Mouse (Mus musculus): ENCODE data around the gene Mphosph9. TPM values are rescaled to one million over a fixed set of nuclear protein-coding genes. Genes with fewer than 3 reads are reported as not detected.
A peak's percentile ranks its signal among the peaks of the same experiment; 100 is the strongest.
"Not testable (repeated sequence)": the region's sequence is repeated elsewhere in the genome, so short reads cannot be mapped to it uniquely, and the experiment has no call there.

Mphosph9 gene
- polyA plus RNA-seq, 1 experiment from 2014 or later: 3.0 TPM

GRCm38 (mm10) chr5:124350350-124350749, 22.6 kb upstream of the Mphosph9 start:
- DNase-seq (no peak), ATAC-seq (no peak)
- H3K27ac ChIP-seq (ENCODE audit: low read depth): no peak overlapping the region
- no peaks in the 10 kb centered on the region for H3K27me3 ChIP-seq (ENCODE audit: insufficient read depth, low read length)
- TF ChIP-seq CTCF (IDR thresholded peaks at IDR 0.05; ENCODE audit: low read depth): no peak
- no peak for TF ChIP-seq EP300 (IDR thresholded peaks at IDR 0.05; ENCODE audit: low read depth)
- peaks cover 28% of the 10 kb centered on the region for H3K4me1 ChIP-seq (ENCODE audit: insufficient read depth)
- H3K4me3 ChIP-seq (ENCODE audit: low read depth, low read length): no peak overlapping the region
- no peak overlapping the region for H3K9ac ChIP-seq (replicated peaks)
- no peak overlapping the region for H3K4me2 ChIP-seq (ENCODE audit: low read depth, low read length)
- WGBS (ENCODE audit: insufficient replicate concordance): 93% methylated on average over 2 of the region's 2 CpGs
- no peaks in the 10 kb centered on the region for H3K9me3 ChIP-seq (ENCODE audit: low read length)
- peaks cover 29% of the 10 kb centered on the region for H3K36me3 ChIP-seq (replicated peaks; ENCODE audit: insufficient read depth, low read length)

DNA sequence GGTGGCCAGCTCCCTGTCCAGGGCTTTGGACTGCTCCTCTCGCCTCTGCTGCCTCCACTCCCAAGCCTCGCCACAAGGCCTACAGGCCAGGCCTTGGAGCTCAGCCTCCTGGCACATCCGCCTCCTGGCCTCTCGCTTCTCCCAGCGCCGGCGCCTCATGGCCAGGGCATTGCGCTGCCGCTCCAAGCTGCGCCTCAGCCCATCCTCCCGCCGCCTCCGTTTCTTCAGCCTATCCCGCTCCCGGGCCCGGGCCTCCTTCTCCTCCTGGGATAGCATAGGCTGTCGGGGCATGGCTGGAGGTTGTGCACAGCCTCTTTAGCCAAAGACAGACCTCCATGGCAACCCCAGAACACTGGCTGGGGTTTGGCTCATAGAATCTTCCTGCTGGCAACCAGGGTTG, 21.4 kb upstream of the Mphosph9 start:
- no peak overlapping the region for H3K27ac ChIP-seq (ENCODE audit: low read depth)
- no peak overlapping the region for H3K4me3 ChIP-seq (ENCODE audit: low read depth, low read length)
- no peaks in the 10 kb centered on the region for H3K9me3 ChIP-seq (ENCODE audit: low read length)
- 93% methylated on average over 17 of the region's 17 CpGs for WGBS (ENCODE audit: insufficient replicate concordance)
- DNase-seq: no peak
- H3K4me1 ChIP-seq (ENCODE audit: insufficient read depth): peaks cover 28% of the 10 kb centered on the region
- no peak for TF ChIP-seq EP300 (IDR thresholded peaks at IDR 0.05; ENCODE audit: low read depth)
- no peak for TF ChIP-seq CTCF (IDR thresholded peaks at IDR 0.05; ENCODE audit: low read depth)
- H3K36me3 ChIP-seq (replicated peaks; ENCODE audit: insufficient read depth, low read length): peaks cover 35% of the 10 kb centered on the region
- ATAC-seq: no peak
- no peak overlapping the region for H3K9ac ChIP-seq (replicated peaks)
- H3K27me3 ChIP-seq (ENCODE audit: insufficient read depth, low read length): no peaks in the 10 kb centered on the region
- H3K4me2 ChIP-seq (ENCODE audit: low read depth, low read length): no peak overlapping the region

- Histone ChIP-seq H3K4me3 (ENCODE audit: low read depth, low read length) (no peak overlapping the region), H3K27me3 (ENCODE audit: insufficient read depth, low read length) (no peaks in the 10 kb centered on the region), H3K9me3 (ENCODE audit: low read length) (no peaks in the 10 kb centered on the region), H3K36me3 (replicated peaks; ENCODE audit: insufficient read depth, low read length) (peaks cover 18% of the 10 kb centered on the region), H3K4me2 (ENCODE audit: low read depth, low read length) (no peak overlapping the region), H3K4me1 (ENCODE audit: insufficient read depth) (no peaks in the 10 kb centered on the region), H3K9ac (replicated peaks) (no peak overlapping the region), H3K27ac (ENCODE audit: low read depth) (no peak overlapping the region)
- 82% methylated on average over 8 of the region's 8 CpGs for WGBS (ENCODE audit: insufficient replicate concordance)
- DNase-seq (no peak), ATAC-seq (no peak)
- TF ChIP-seq CTCF (IDR thresholded peaks at IDR 0.05; ENCODE audit: low read depth) (no peak), EP300 (IDR thresholded peaks at IDR 0.05; ENCODE audit: low read depth) (no peak)
Measured at GRCm38 (mm10) chr5:124342897-124343296, 15.1 kb upstream of the Mphosph9 start.

DNA sequence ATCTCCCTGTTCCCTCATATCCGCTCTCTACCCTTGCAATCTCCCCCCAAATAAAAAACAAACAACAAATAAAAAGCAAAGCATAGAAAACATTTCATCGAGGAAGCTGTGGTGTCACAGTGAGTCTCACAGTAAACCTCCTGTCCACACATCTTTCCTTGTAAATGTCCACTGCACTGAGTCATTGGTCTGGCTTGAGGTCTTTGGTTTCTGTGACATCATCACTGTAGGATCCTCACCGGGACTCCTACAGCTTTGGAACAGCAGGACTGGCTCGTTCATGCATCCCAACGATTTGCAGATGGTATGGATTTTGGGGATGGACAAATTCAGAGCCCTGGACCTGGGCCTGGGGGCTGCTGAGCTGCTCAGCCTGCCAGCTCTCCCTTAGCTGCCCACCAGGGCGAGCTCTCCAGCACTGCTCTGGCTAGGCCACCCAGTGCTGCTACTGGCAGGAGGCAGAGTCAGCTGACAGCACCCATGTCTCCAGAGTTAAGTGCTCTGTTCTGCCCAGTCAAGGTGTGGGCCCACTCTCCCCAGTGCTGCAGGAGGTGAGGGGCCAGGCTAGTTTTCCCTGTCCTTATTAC, 14.1 kb upstream of the Mphosph9 start:
- H3K36me3 ChIP-seq (replicated peaks; ENCODE audit: insufficient read depth, low read length): peaks cover 16% of the 10 kb centered on the region
- not testable (repeated sequence) for DNase-seq; H3K4me1 ChIP-seq (ENCODE audit: insufficient read depth); H3K4me3 ChIP-seq (ENCODE audit: low read depth, low read length); H3K9ac ChIP-seq (replicated peaks); H3K4me2 ChIP-seq (ENCODE audit: low read depth, low read length); H3K27me3 ChIP-seq (ENCODE audit: insufficient read depth, low read length); H3K27ac ChIP-seq (ENCODE audit: low read depth); H3K9me3 ChIP-seq (ENCODE audit: low read length); ATAC-seq
- WGBS (ENCODE audit: insufficient replicate concordance): 72% methylated on average over 6 of the region's 6 CpGs
- 0 out of 2 replicates have a peak, but pooled peaks have one; percentile 25 for TF ChIP-seq CTCF (IDR thresholded peaks at IDR 0.05; ENCODE audit: low read depth)

DNA sequence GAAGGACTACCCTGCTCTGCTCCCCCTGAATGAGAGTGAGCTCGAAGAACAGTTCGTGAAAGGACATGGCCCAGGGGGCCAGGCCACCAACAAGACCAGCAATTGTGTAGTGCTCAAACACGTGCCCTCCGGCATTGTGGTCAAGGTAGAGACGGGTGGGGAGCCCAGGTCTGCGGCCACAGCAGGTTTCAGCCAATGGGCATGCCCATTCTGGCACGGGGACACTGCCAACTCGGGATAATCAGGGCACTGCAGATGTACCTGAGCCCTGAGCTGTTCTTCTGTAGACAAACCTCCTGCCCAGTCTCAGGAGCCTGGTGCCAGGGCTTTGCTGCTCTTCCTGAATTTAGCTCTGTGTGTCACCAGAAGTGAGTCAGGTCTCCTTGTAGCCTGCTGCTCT, 11.0 kb upstream of the Mphosph9 start:
- DNase-seq (no peak), ATAC-seq (no peak)
- Histone ChIP-seq H3K9ac (replicated peaks) (no peak overlapping the region), H3K27me3 (ENCODE audit: insufficient read depth, low read length) (no peaks in the 10 kb centered on the region), H3K4me3 (ENCODE audit: low read depth, low read length) (no peak overlapping the region), H3K4me2 (ENCODE audit: low read depth, low read length) (no peak overlapping the region), H3K36me3 (replicated peaks; ENCODE audit: insufficient read depth, low read length) (no peaks in the 10 kb centered on the region), H3K4me1 (ENCODE audit: insufficient read depth) (no peaks in the 10 kb centered on the region), H3K9me3 (ENCODE audit: low read length) (no peaks in the 10 kb centered on the region), H3K27ac (ENCODE audit: low read depth) (no peak overlapping the region)
- WGBS (ENCODE audit: insufficient replicate concordance): 78% methylated on average over 8 of the region's 8 CpGs
- TF ChIP-seq EP300 (IDR thresholded peaks at IDR 0.05; ENCODE audit: low read depth) (no peak), CTCF (IDR thresholded peaks at IDR 0.05; ENCODE audit: low read depth) (no peak)

- no peak overlapping the region for H3K9ac ChIP-seq (replicated peaks)
- H3K4me1 ChIP-seq (ENCODE audit: insufficient read depth): no peaks in the 10 kb centered on the region
- no peaks in the 10 kb centered on the region for H3K27me3 ChIP-seq (ENCODE audit: insufficient read depth, low read length)
- H3K4me2 ChIP-seq (ENCODE audit: low read depth, low read length): no peak overlapping the region
- no peak overlapping the region for H3K27ac ChIP-seq (ENCODE audit: low read depth)
- no peaks in the 10 kb centered on the region for H3K9me3 ChIP-seq (ENCODE audit: low read length)
- no peak overlapping the region for H3K4me3 ChIP-seq (ENCODE audit: low read depth, low read length)
- DNase-seq: no peak
- WGBS (ENCODE audit: insufficient replicate concordance): 77% methylated on average over 9 of the region's 9 CpGs
- TF ChIP-seq CTCF (IDR thresholded peaks at IDR 0.05; ENCODE audit: low read depth) (no peak), EP300 (IDR thresholded peaks at IDR 0.05; ENCODE audit: low read depth) (no peak)
- no peaks in the 10 kb centered on the region for H3K36me3 ChIP-seq (replicated peaks; ENCODE audit: insufficient read depth, low read length)
- ATAC-seq: no peak
Measured at GRCm38 (mm10) chr5:124337909-124338308, 10.1 kb upstream of the Mphosph9 start.

GRCm38 (mm10) chr5:124337103-124337502, 9.3 kb upstream of the Mphosph9 start:
- no peak for DNase-seq

More at GRCm38 (mm10) chr5:124337103-124337502, 9.3 kb upstream of the Mphosph9 start:
- H3K9me3 ChIP-seq (ENCODE audit: low read length): no peaks in the 10 kb centered on the region
- no peak for ATAC-seq
- no peaks in the 10 kb centered on the region for H3K4me1 ChIP-seq (ENCODE audit: insufficient read depth)
- no peak overlapping the region for H3K27ac ChIP-seq (ENCODE audit: low read depth)
- H3K36me3 ChIP-seq (replicated peaks; ENCODE audit: insufficient read depth, low read length): no peaks in the 10 kb centered on the region
- H3K9ac ChIP-seq (replicated peaks): no peak overlapping the region
- no peak overlapping the region for H3K4me3 ChIP-seq (ENCODE audit: low read depth, low read length)
- TF ChIP-seq EP300 (IDR thresholded peaks at IDR 0.05; ENCODE audit: low read depth): no peak
- no peak for TF ChIP-seq CTCF (IDR thresholded peaks at IDR 0.05; ENCODE audit: low read depth)
- 89% methylated on average over 9 of the region's 9 CpGs for WGBS (ENCODE audit: insufficient replicate concordance)
- H3K4me2 ChIP-seq (ENCODE audit: low read depth, low read length): no peak overlapping the region
- H3K27me3 ChIP-seq (ENCODE audit: insufficient read depth, low read length): no peaks in the 10 kb centered on the region

Data from liver, postnatal 0 days (tissue).